Mouse (Mus musculus) embryonic facial prominence, embryonic 12.5 days (tissue): ENCODE data around the gene Nr1h2. TPM values are rescaled to one million over a fixed set of nuclear protein-coding genes. Genes with fewer than 3 reads are reported as not detected.

Experiments
- ATAC-seq: fragments of 200-750 bp; cut with Nextera tagmentation; 2 replicates; pipeline ENCODE4 v1.8.0; 2017; ENCODE audit not compliant: insufficient number of reproducible peaks, insufficient read depth, low FRiP score, low TSS enrichment
- H3K27ac ChIP-seq: fragments of 300-500 bp; sonication (generic); 2 replicates; pipeline ENCODE4 v1.5.1; 2016; ENCODE audit warnings: mild to moderate bottlenecking
- H3K27me3 ChIP-seq: fragments of 300-500 bp; sonication (generic); 2 replicates; pipeline ENCODE4 v1.6.1; 2016; ENCODE audit warnings: mild to moderate bottlenecking, moderate library complexity
- H3K36me3 ChIP-seq: fragments of 300-500 bp; sonication (generic); 2 replicates; pipeline ENCODE4 v1.6.1; 2016; ENCODE audit warnings: mild to moderate bottlenecking
- H3K4me1 ChIP-seq: fragments of 300-500 bp; sonication (generic); 2 replicates; pipeline ENCODE4 v1.6.1; 2016
- H3K4me2 ChIP-seq: fragments of 300-500 bp; sonication (generic); replicated peaks from 2 replicates; pipeline ENCODE4 v1.6.1; 2016; ENCODE audit warnings: mild to moderate bottlenecking, moderate library complexity
- H3K4me3 ChIP-seq: fragments of 300-500 bp; sonication (generic); 2 replicates; pipeline ENCODE4 v1.5.1; 2016; ENCODE audit warnings: mild to moderate bottlenecking
- H3K9ac ChIP-seq: fragments of 300-500 bp; sonication (generic); 2 replicates; pipeline ENCODE4 v1.6.1; 2016; ENCODE audit warnings: mild to moderate bottlenecking, moderate library complexity
- H3K9me3 ChIP-seq: fragments of 300-500 bp; sonication (generic); 2 replicates; pipeline ENCODE4 v1.6.1; 2016; ENCODE audit warnings: mild to moderate bottlenecking, moderate library complexity
- WGBS: fragments of 180-500 bp; shearing (Covaris S2); methylation state at CpG from one replicate; pipeline ENCODE4 v1.1.7; 2016; 5-methylcytosine and 5-hydroxymethylcytosine counted together
- polyA plus RNA-seq: library from polyadenylated mRNA; unstranded; fragments of >200 nt; fragmentation: Nextera tagmentation; extraction: Ambion mirVana; gene quantifications from 2 replicates; pipeline ENCODE4 v1.2.1, GENCODE M21; 2016

Gene Nr1h2
- polyA plus RNA-seq, 1 experiment from 2014 or later, result 68.1 TPM

DNA sequence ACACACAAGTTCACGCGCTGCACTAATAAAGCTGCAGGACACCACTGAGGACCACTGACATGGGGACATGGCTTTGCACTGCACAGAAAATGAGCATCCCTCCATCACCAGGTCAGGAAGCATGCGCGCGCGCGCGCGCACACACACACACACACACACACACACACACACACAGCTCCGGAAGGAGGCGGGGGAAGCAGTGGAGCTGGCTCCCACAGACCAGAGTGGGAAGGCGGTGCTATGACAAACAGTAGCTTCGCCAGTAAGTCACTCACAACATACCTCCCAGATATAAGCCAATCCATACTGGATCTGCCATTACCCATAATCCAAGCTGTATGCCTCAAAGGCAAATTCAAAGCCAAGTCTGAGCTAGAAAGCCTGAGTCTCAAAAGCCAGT lies 6.7 kb downstream of the Nr1h2 start:
- H3K36me3 ChIP-seq, result peaks cover 37% of the 10 kb centered on the region
- no peak overlapping the region for H3K27ac ChIP-seq
- no peaks in the 10 kb centered on the region for H3K27me3 ChIP-seq
- H3K4me1 ChIP-seq, result peaks cover 11% of the 10 kb centered on the region
- peak overlapping the region; percentile 70; the same call in 1 of the 2 replicates for H3K4me3 ChIP-seq
- no peak for ATAC-seq
- no peaks in the 10 kb centered on the region for H3K9me3 ChIP-seq
- peak overlapping the region; percentile 67; the same call in 1 of the 2 replicates for H3K9ac ChIP-seq
- 90% methylated on average over 13 of the region's 13 CpGs for WGBS
- H3K4me2 ChIP-seq, result peak overlapping the region; percentile 77

DNA sequence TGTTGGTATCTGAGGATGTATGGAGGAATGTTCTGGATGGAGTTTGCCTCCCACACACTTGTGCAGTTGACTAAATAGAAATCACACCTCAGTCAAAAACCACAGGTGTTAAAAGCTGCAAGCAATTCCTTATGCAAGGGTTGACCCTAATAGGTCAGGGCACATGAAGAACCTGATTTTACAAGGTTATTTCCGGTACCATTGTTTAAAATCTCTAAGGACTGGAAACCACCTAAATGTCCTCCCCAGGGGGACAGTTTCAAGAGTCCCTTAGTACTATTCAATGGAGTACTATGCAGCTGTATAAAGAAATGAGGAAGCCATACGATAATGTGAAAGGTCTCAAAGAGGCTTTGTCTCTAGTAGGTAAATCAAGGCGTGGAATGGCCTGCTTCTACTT lies 7.5 kb downstream of the Nr1h2 start:
- no peak for ATAC-seq
- Histone ChIP-seq H3K9me3 (no peaks in the 10 kb centered on the region), H3K4me2 (no peak overlapping the region), H3K4me3 (no peak overlapping the region), H3K36me3 (peaks cover 37% of the 10 kb centered on the region), H3K9ac (no peak overlapping the region), H3K27me3 (no peaks in the 10 kb centered on the region), H3K4me1 (peaks cover 11% of the 10 kb centered on the region), H3K27ac (no peak overlapping the region)
- 93% methylated on average over 3 of the region's 3 CpGs for WGBS

DNA sequence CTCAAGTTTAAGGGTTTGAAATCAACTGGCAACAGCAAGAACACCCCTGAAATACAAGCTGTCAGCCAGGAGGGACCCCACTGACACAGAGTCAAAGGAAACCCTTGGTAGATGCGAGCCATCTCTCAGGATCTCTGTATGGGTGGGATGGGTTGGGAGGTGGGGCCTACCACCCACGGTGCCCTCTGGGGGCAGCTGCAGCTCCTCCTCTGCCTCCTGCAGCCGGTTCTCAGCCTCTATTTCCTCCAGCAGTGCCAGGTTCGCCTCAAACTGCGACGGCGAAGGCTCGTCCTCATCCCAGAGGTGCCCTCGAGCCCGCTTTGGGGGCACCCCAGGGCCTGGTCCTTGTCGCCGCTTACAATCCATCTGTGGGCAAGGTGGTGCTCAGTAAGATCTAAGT lies 10.7 kb downstream of the Nr1h2 start:
- Histone ChIP-seq H3K4me2 (no peak overlapping the region), H3K36me3 (peaks cover 51% of the 10 kb centered on the region), H3K27me3 (no peaks in the 10 kb centered on the region), H3K9me3 (no peaks in the 10 kb centered on the region), H3K4me1 (peaks cover 11% of the 10 kb centered on the region), H3K4me3 (no peak overlapping the region), H3K9ac (no peak overlapping the region), H3K27ac (no peak overlapping the region)
- ATAC-seq, result no peak
- WGBS, result 83% methylated on average over 12 of the region's 12 CpGs

DNA sequence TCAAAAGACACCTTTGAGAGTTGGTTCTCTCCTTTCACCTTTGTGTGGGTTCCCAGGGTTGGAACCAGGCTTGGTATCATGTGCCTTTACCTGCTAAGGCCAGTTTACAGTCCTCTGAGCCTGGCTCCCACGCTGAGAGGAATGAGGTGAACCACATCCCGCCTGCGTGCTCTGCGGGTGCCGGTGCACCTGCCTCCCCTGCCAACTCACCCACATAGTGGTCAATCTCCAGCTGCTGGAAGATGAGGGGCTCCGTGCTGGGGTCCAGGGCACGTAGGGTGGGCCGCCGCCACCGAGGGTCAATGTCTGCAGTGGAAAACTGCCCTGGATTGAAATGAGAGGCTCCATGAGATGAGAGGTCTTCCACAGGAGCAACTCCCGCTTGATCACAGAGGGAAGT lies 11.2 kb downstream of the Nr1h2 start:
- H3K9ac ChIP-seq, result no peak overlapping the region
- no peaks in the 10 kb centered on the region for H3K27me3 ChIP-seq
- ATAC-seq, result no peak
- no peak overlapping the region for H3K4me2 ChIP-seq
- no peak overlapping the region for H3K27ac ChIP-seq
- H3K4me1 ChIP-seq, result peaks cover 7% of the 10 kb centered on the region
- H3K9me3 ChIP-seq, result no peaks in the 10 kb centered on the region
- H3K4me3 ChIP-seq, result no peak overlapping the region
- peaks cover 56% of the 10 kb centered on the region for H3K36me3 ChIP-seq
- WGBS, result 96% methylated on average over 11 of the region's 11 CpGs

DNA sequence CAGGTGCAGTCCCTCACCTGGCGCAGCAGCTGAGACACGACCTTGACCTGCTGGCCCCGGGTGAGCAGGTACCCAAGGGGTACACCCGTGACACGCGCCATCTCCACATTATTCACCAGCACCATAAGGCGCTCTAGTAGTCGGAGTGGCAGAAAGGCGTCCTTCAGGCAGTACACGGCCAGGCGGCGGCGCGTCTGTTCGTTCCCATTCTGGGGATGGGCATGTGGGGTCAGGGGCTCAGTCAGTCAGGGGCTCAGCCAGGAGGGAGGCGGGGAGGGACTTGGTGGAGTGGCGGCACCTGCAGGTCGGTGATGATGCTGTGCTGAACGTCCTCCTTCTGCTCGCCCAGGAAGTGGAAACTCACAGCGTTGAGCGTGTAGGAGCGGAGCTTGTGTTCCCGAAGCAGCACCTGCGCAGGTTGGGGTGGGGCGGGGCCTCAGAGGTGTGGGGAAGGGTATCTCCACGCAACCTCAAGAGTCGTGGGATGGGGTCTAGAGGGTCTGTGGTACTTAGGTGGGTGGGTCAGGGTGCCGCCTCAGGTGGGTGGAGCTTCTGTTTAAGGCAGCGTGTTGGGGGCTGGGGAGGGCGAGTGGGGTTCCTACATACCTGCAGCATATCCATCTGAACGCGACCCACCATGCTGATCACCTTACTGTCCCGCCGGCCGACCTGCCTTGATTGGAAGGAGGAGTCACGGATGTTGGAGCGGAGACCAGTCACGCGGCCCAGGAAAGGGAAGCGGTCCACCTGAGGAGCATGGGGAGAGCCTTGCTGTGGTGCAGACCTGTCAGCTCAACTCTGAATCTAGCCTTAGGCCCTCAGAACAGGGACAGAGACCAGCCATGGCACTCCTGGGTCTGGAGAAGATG lies 14.8 kb downstream of the Nr1h2 start:
- 90% methylated on average over 41 of the region's 41 CpGs for WGBS
- no peak overlapping the region for H3K4me2 ChIP-seq
- no peak overlapping the region for H3K4me3 ChIP-seq
- H3K27me3 ChIP-seq, result no peaks in the 10 kb centered on the region
- H3K4me1 ChIP-seq, result no peaks in the 10 kb centered on the region
- H3K27ac ChIP-seq, result no peak overlapping the region
- no peak for ATAC-seq
- peaks cover 86% of the 10 kb centered on the region for H3K36me3 ChIP-seq
- H3K9ac ChIP-seq, result no peak overlapping the region
- H3K9me3 ChIP-seq, result no peaks in the 10 kb centered on the region

DNA sequence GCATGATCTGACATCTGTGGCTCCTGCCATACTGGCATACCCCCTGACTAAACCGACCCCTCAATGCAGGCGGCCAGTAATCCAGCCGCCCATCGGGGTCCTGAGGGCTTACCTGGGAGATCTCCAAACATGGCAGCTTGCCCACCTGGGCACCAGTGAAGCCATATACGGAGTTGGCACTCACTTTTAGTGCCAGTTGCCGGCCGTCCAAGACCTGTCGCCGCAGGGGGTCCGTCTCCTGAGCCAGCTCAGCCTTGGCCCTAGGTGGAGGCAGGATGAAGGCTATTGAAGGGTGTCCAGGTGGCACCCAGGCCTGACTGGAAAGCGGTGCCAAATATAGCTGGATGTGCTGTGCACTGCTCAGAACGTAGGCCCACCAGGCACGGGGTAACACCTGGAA lies 16.3 kb downstream of the Nr1h2 start:
- no peak for ATAC-seq
- Histone ChIP-seq H3K27me3 (no peaks in the 10 kb centered on the region), H3K4me1 (no peaks in the 10 kb centered on the region), H3K4me2 (no peak overlapping the region), H3K9me3 (no peaks in the 10 kb centered on the region), H3K27ac (no peak overlapping the region), H3K9ac (no peak overlapping the region), H3K4me3 (no peak overlapping the region), H3K36me3 (peaks cover 99% of the 10 kb centered on the region)
- WGBS, result 93% methylated on average over 13 of the region's 13 CpGs

DNA sequence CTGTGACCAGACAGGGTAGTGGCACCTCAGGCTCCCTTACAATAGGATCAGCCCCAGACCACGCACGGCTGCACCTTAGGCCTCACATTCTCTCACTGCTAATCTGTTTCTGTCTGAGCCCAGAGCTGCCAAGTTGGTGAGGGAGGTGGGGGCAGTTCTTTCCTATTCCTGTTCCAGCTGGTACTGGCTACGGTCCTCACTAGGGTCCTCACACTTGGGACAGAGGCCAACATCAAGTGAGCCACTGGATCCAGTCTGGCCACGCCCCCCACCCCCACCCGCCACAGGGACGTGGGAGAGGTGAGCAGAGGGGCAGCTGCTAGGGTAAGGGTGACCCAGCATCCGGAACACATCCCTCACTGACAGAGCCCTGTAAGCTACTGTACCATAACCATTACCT lies 16.7 kb downstream of the Nr1h2 start:
- no peak overlapping the region for H3K4me2 ChIP-seq
- H3K9me3 ChIP-seq, result no peaks in the 10 kb centered on the region
- H3K4me3 ChIP-seq, result no peak overlapping the region
- no peak overlapping the region for H3K27ac ChIP-seq
- no peaks in the 10 kb centered on the region for H3K27me3 ChIP-seq
- no peak overlapping the region for H3K9ac ChIP-seq
- H3K36me3 ChIP-seq, result peaks cover 98% of the 10 kb centered on the region
- WGBS, result 91% methylated on average over 7 of the region's 7 CpGs
- no peak for ATAC-seq
- H3K4me1 ChIP-seq, result no peaks in the 10 kb centered on the region

DNA sequence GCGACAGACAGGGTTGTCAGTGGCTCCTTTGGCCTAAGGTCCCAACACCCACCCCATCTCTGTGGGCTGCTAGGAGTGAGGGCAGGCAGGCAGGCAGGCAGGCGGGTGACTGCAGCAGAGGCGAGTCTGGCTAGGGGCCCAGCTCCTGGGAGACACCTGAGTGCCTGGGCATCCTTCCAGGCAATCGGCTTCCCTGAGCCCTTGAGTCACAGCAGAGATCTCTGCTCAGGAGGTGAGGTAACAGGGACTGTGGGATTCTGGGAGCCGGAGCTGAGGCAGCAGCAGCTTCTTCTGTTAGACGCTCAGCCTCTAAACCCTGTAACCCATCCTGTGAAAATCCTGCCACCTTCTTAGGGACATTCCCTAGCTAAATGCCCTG lies 17.2 kb downstream of the Nr1h2 start:
- no peak for ATAC-seq
- no peak overlapping the region for H3K9ac ChIP-seq
- WGBS, result 91% methylated on average over 6 of the region's 6 CpGs

DNA sequence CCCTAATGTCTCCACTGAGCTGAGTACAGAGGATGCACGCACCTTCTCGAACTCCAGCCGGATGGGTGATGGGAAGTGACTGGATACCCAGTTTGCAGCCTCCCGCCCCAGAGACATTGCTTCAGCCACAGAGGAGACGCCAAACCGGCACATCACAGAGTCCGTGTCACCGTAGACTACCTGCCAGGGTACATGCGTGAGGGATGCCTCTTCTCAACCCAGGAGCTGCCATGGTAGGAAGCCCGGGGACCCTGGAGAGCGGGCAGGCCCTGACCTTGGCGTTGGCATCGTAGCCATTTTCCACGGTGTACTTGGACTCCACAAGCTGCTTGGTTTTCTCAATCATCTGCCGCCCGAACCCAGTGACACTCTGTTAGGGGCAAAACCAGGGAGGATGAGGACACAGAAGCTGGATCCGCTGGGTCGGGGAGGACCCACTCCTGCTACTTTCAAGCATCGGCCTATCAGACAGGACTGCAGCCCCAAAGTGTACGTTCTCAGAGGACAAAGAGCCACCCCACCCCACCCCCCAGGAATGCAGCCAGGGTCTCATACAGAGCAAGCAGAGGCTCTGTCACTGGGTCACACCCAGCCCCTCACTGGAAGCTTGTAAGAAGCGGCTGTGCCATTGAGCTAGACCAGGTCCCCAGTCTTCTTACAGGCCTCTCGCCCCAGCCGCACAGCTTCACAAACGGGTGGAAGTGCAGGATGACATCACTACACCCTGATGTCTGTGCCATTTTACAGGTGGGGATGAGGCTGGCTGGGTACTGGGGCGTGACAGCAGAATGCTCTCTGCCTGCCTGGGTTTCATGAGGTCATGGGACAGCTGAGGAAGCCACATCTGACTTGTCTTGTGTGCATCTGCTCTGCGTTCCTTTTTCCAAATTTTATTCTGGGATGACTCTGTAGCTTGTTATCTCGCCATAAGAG lies 17.8 kb downstream of the Nr1h2 start:
- WGBS, result 92% methylated on average over 27 of the region's 27 CpGs
- no peaks in the 10 kb centered on the region for H3K27me3 ChIP-seq
- H3K9me3 ChIP-seq, result no peaks in the 10 kb centered on the region
- H3K4me2 ChIP-seq, result no peak overlapping the region
- H3K9ac ChIP-seq, result no peak overlapping the region
- no peaks in the 10 kb centered on the region for H3K4me1 ChIP-seq
- ATAC-seq, result no peak
- H3K27ac ChIP-seq, result no peak overlapping the region
- peaks cover 87% of the 10 kb centered on the region for H3K36me3 ChIP-seq
- no peak overlapping the region for H3K4me3 ChIP-seq

More for the DNA sequence above, 17.2 kb downstream of the Nr1h2 start:
- Histone ChIP-seq H3K4me3 (no peak overlapping the region), H3K4me2 (no peak overlapping the region), H3K36me3 (peaks cover 93% of the 10 kb centered on the region), H3K27me3 (no peaks in the 10 kb centered on the region), H3K27ac (no peak overlapping the region), H3K9me3 (no peaks in the 10 kb centered on the region), H3K4me1 (no peaks in the 10 kb centered on the region)

DNA sequence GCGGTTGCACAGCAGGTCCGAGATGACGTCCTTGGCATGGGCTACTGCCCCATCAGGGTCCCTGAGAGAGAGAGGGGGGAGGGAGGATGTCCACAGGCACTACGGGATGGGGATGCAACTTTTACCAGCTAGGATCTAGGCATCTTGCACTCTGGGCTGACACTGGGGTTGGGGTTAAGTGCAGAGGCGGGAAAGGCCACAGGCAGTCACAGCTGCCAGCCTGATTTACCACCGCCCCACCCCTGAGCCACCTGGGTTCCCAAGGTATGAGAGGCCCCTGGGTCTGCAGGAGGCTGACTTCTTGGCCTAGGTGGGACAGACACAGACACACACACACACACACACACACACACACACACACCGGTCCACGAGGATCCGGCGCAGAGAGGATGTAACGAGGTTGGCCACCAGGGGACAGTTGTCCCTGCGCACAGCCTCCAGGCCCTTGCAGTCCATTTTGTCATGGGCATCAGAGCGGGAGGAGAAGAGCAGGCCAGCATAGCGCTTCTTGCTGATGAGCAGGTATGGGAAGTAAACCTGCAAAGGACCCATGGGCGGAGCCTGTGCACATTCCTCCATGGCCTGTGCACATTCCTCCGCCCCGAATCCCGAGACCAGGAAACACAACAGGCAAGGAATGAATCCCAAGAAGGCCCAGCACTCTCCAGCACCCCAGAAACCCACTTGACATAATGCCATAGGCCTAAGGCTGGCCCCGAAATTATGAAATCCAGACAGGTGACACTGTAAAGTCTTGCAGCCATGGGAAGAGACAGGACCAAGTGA lies 18.9 kb downstream of the Nr1h2 start:
- WGBS, result 85% methylated on average over 19 of the region's 19 CpGs
- ATAC-seq, result no peak
- Histone ChIP-seq H3K27me3 (no peaks in the 10 kb centered on the region), H3K4me3 (no peak overlapping the region), H3K27ac (no peak overlapping the region), H3K4me2 (no peak overlapping the region), H3K4me1 (no peaks in the 10 kb centered on the region), H3K36me3 (peaks cover 76% of the 10 kb centered on the region), H3K9me3 (no peaks in the 10 kb centered on the region), H3K9ac (no peak overlapping the region)

DNA sequence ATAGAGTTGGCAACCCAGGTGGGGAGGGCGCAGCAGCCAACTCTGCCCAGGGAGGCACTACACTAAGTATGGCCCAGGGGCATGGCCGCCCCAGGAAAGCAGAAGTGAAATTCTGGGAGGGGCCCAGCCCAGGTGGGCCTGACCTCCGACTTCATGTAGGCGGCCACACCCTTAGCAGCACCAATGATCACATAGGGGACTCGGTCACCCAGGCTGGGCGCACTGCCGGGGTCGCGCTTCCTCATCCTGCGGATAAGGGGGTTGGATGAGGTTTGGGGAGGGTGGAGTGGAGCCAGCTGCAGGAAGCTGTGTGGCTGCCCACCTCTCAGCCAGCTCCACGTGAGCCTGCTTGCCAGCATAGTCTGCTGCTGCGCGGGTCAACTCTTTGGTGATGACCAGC lies 19.5 kb downstream of the Nr1h2 start:
- H3K36me3 ChIP-seq, result peaks cover 70% of the 10 kb centered on the region
- peaks cover 5% of the 10 kb centered on the region; the same call in 1 of the 2 replicates for H3K27me3 ChIP-seq
- no peak overlapping the region for H3K4me3 ChIP-seq
- no peak overlapping the region for H3K27ac ChIP-seq
- no peak overlapping the region for H3K9ac ChIP-seq
- no peak for ATAC-seq
- H3K4me2 ChIP-seq, result no peak overlapping the region
- H3K4me1 ChIP-seq, result no peaks in the 10 kb centered on the region
- WGBS, result 82% methylated on average over 13 of the region's 13 CpGs
- H3K9me3 ChIP-seq, result no peaks in the 10 kb centered on the region
